Mouse (Mus musculus): ENCODE data around the gene Tmem221. TPM values are rescaled to one million over a fixed set of nuclear protein-coding genes. Genes with fewer than 3 reads are reported as not detected.

Tmem221 gene
- polyA plus RNA-seq, 1 experiment: 0.86 TPM

- Histone ChIP-seq H3K27ac (ENCODE audit: control insufficient read depth, insufficient read depth, low read depth, low read length) (no peak overlapping the region), H3K4me3 (ENCODE audit: control insufficient read depth, low read depth, low read length) (no peak overlapping the region), H3K36me3 (ENCODE audit: control insufficient read depth, insufficient read depth, low read length) (no peaks in the 10 kb centered on the region; the same call in 1 of the 2 replicates), H3K27me3 (ENCODE audit: control insufficient read depth, insufficient read depth, low read length) (no peaks in the 10 kb centered on the region), H3K4me1 (ENCODE audit: control insufficient read depth, insufficient read depth, low read length) (peaks cover 4% of the 10 kb centered on the region)
- TF ChIP-seq POLR2A (IDR thresholded peaks at IDR 0.05; ENCODE audit: control insufficient read depth, low read depth, low read length): no peak
- no peak for TF ChIP-seq CTCF (IDR thresholded peaks at IDR 0.05; ENCODE audit: control insufficient read depth, insufficient read depth, insufficient replicate concordance, low read depth, low read length)
These were observed 19.3 kb upstream of the Tmem221 start for GRCm38 (mm10) chr8:71577856-71578387.

DNA sequence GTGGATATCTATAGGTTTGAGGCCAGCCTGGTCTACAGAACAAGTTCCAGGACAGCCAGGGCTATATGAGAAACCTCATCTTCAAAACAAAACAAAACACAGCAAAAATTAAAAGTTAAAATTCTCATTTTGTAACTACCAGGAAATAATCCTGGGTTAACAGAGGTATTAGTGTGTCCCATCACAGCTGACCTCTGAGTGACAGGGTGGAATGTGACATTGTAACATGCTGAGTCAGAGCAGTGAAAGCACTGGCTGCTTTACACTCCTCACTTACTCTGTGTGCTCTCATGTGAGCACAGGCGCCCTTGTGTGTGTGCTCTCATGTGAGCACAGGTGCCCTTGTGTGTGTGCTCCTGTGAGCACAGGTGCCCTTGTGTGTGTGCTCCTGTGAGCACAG, 16.3 kb upstream of the Tmem221 start:
- Histone ChIP-seq H3K27me3 (ENCODE audit: control insufficient read depth, insufficient read depth, low read length) (no peaks in the 10 kb centered on the region), H3K36me3 (ENCODE audit: control insufficient read depth, insufficient read depth, low read length) (no peaks in the 10 kb centered on the region)
- TF ChIP-seq POLR2A (IDR thresholded peaks at IDR 0.05; ENCODE audit: control insufficient read depth, low read depth, low read length) (no peak), CTCF (IDR thresholded peaks at IDR 0.05; ENCODE audit: control insufficient read depth, insufficient read depth, insufficient replicate concordance, low read depth, low read length) (no peak)

DNA sequence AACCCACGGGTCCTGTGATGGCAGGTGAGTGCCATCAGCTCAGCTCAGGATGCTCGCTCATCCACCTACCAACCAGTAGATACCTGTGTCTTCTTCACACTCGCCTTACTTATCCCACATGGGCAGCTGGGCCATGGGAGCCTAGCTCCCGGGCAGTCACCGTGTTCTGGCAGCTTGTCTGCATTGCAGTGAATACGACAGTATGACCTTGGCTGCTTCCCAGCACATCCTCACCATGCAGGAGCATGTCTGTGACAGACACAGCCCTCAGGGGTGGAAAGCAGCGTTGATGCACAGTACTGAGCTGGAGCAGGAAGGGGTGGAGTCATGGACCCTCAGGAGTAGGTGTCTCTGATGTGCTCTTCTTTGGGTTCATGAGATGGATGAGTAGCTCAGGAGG, 15.8 kb upstream of the Tmem221 start:
- no peak overlapping the region for H3K4me3 ChIP-seq (ENCODE audit: control insufficient read depth, low read depth, low read length)
- H3K4me1 ChIP-seq (ENCODE audit: control insufficient read depth, insufficient read depth, low read length): peaks cover 16% of the 10 kb centered on the region
- TF ChIP-seq POLR2A (IDR thresholded peaks at IDR 0.05; ENCODE audit: control insufficient read depth, low read depth, low read length) (no peak), CTCF (IDR thresholded peaks at IDR 0.05; ENCODE audit: control insufficient read depth, insufficient read depth, insufficient replicate concordance, low read depth, low read length) (no peak)
- H3K27me3 ChIP-seq (ENCODE audit: control insufficient read depth, insufficient read depth, low read length): no peaks in the 10 kb centered on the region
- no peaks in the 10 kb centered on the region for H3K36me3 ChIP-seq (ENCODE audit: control insufficient read depth, insufficient read depth, low read length)
- H3K27ac ChIP-seq (ENCODE audit: control insufficient read depth, insufficient read depth, low read depth, low read length): no peak overlapping the region

More for the DNA sequence above, 16.3 kb upstream of the Tmem221 start:
- Histone ChIP-seq H3K27ac (ENCODE audit: control insufficient read depth, insufficient read depth, low read depth, low read length) (no peak overlapping the region), H3K4me3 (ENCODE audit: control insufficient read depth, low read depth, low read length) (no peak overlapping the region), H3K4me1 (ENCODE audit: control insufficient read depth, insufficient read depth, low read length) (peaks cover 17% of the 10 kb centered on the region)

DNA sequence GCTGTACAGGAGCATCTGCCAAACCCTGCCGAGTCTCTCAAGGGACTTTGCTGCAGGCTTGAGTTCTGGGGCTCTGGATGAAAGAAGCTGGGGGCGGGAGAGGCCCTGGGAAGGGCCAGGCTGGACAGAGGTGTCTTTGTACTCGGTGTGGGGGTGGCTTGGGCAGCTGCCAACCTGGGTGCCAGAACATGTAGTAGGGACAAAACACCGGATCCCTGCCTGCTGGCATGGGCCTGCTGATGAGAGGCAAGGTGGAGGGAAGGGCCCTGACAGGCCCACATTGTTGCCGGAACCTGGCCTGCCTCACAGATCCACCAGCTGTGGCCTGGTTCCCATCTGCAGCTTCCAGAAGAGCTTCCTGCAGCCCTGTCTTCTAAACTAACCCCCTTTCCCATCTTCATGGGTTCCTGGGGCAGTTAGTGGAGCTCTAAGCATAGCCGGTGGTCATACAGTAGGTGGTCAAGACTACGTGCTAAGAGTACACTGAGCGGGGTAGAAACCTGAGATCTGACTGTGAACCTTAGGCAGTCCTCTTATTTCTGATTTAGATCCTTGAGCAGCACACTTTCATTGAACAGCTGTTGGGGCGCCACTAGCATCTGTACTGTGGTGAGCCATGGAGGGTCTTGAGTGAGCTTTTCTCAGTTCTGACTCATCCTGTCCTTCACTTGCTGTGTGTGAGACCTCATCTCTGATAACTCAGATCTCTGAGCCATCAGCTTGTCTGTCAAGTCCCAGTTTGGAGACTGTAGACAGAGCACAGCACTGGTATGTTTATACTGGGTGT, 14.4 kb upstream of the Tmem221 start:
- Histone ChIP-seq H3K4me1 (ENCODE audit: control insufficient read depth, insufficient read depth, low read length) (peaks cover 27% of the 10 kb centered on the region), H3K4me3 (ENCODE audit: control insufficient read depth, low read depth, low read length) (no peak overlapping the region), H3K27me3 (ENCODE audit: control insufficient read depth, insufficient read depth, low read length) (no peaks in the 10 kb centered on the region), H3K36me3 (ENCODE audit: control insufficient read depth, insufficient read depth, low read length) (no peaks in the 10 kb centered on the region), H3K27ac (ENCODE audit: control insufficient read depth, insufficient read depth, low read depth, low read length) (no peak overlapping the region)
- TF ChIP-seq POLR2A (IDR thresholded peaks at IDR 0.05; ENCODE audit: control insufficient read depth, low read depth, low read length): no peak
- no peak for TF ChIP-seq CTCF (IDR thresholded peaks at IDR 0.05; ENCODE audit: control insufficient read depth, insufficient read depth, insufficient replicate concordance, low read depth, low read length)

GRCm38 (mm10) chr8:71572077-71572476, 13.4 kb upstream of the Tmem221 start:
- TF ChIP-seq CTCF (IDR thresholded peaks at IDR 0.05; ENCODE audit: control insufficient read depth, insufficient read depth, insufficient replicate concordance, low read depth, low read length) (no peak), POLR2A (IDR thresholded peaks at IDR 0.05; ENCODE audit: control insufficient read depth, low read depth, low read length) (no peak)
- no peaks in the 10 kb centered on the region for H3K27me3 ChIP-seq (ENCODE audit: control insufficient read depth, insufficient read depth, low read length)
- H3K4me1 ChIP-seq (ENCODE audit: control insufficient read depth, insufficient read depth, low read length): peaks cover 27% of the 10 kb centered on the region
- peak overlapping the region; percentile 21; the same call in 1 of the 2 replicates for H3K4me3 ChIP-seq (ENCODE audit: control insufficient read depth, low read depth, low read length)
- H3K36me3 ChIP-seq (ENCODE audit: control insufficient read depth, insufficient read depth, low read length): no peaks in the 10 kb centered on the region
- no peak overlapping the region for H3K27ac ChIP-seq (ENCODE audit: control insufficient read depth, insufficient read depth, low read depth, low read length)

DNA sequence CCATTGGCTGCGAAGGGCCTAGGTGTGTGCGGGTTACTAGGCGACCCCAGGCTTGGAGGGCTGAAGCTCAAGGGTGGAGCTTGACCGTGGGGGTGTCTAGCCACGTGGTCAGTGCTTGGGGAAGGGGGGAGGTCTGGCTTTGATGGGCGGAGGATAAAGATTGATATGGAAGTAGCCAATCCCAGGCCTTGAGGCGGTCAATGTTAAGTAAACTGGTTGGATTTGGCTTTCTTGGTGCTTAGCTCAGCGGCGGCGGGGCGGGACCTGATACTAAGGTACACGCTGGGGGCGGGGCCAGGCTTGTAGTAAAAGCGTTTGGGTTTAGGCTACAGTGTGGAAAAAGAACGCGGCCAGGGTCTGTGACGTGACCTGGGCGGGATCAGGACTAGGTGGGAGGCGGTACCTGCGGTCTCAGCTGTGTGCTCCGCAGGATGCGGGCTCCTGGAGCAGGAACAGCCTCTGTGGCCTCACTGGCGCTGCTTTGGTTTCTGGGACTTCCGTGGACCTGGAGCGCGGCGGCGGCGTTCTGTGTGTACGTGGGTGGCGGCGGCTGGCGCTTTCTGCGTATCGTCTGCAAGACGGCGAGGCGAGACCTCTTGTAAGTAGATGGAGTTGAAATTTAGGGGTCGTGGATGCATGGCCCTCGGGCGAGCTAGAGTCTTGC, 11.8 kb upstream of the Tmem221 start:
- Histone ChIP-seq H3K4me3 (ENCODE audit: control insufficient read depth, low read depth, low read length) (peak overlapping the region; percentile 98), H3K27ac (ENCODE audit: control insufficient read depth, insufficient read depth, low read depth, low read length) (peak overlapping the region; percentile 94), H3K27me3 (ENCODE audit: control insufficient read depth, insufficient read depth, low read length) (no peaks in the 10 kb centered on the region), H3K36me3 (ENCODE audit: control insufficient read depth, insufficient read depth, low read length) (no peaks in the 10 kb centered on the region), H3K4me1 (ENCODE audit: control insufficient read depth, insufficient read depth, low read length) (peaks cover 27% of the 10 kb centered on the region)
- TF ChIP-seq POLR2A (IDR thresholded peaks at IDR 0.05; ENCODE audit: control insufficient read depth, low read depth, low read length) (peak; percentile 36; the same call in 1 of the 2 replicates), CTCF (IDR thresholded peaks at IDR 0.05; ENCODE audit: control insufficient read depth, insufficient read depth, insufficient replicate concordance, low read depth, low read length) (no peak)
